Mouse (Mus musculus) heart, adult 2 months (tissue): ENCODE data around the gene Col4a2.
A peak's percentile ranks its signal among the peaks of the same experiment; 100 is the strongest.

ENCODE experiments used
- CTCF ChIP-seq: fragments of 200-600 bp; IDR thresholded peaks from 2 replicates; pipeline ENCODE4 v1.8.1; 2022; ENCODE audit warnings: antibody characterized with exemption, mild to moderate bottlenecking, moderate library complexity
- EP300 ChIP-seq: fragments of 200-500 bp; IDR thresholded peaks from 2 replicates; pipeline ENCODE4 v1.6.1; 2011; ENCODE audit warnings: low read depth, low read length, control low read depth; ENCODE audit not compliant: insufficient read depth
- POLR2A ChIP-seq: fragments of 200-500 bp; IDR thresholded peaks from 2 replicates; pipeline ENCODE4 v1.6.1; 2011; ENCODE audit warnings: mild to moderate bottlenecking, low read depth, low read length, control low read depth; ENCODE audit not compliant: insufficient read depth

DNA sequence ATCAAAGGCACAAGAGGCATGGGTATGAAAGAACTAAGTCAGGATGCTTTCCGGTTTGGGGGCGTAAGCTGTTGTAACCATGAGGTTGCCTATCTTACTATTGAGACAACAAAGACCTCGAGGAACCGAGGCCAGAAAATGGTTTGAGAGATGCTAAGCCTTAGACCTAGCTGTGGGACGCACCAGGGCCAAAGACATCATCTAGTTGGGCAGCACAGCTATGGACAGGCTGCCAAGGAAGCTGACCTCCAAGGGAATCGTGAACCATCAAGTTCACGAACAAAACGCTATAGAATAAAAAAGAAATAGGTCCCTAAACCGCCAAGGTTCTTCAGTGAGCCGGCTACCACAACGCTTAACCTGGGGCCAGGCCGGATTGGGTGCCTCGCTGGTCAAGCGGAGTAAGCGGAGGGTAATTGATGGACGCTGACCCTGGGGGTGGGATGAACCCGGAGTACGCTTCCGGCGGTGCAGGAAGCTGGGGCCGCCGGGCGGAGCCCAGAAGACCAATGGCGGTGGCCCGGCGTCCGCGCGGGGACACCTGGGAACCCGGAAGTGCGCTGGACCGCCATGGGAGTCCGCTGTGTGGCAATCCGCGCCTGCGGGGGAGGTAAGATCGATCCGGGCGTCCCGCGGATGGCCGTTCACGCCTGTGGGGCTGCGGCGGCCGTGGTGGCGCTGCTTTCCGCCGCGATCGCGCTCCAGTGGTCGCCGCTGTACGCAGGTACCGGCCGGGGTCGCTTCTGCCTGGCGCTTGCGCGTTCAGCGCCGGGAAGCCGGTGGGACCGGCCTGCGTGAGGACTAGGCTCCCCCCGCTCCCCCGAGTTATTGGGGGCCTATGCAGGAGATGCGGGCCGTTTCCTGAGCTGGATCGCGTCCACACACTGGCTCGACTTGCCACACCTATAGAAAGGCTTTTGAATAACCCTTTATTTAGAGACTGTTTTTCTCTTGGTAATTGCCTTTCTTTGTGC is 184.7 kb downstream of the Col4a2 start, which contains the start of gene Naxd:
- peak; percentile 15; the same call in 1 of the 2 replicates for TF ChIP-seq CTCF
- 0 out of 2 replicates have a peak, but pooled peaks have one; percentile 40 for TF ChIP-seq EP300
- peak; percentile 82 for TF ChIP-seq POLR2A
